Mouse (Mus musculus): Measurements from ENCODE around the gene Rpl29. TPM values are rescaled to one million over a fixed set of nuclear protein-coding genes. Genes with fewer than 3 reads are reported as not detected.
A peak's percentile ranks its signal among the peaks of the same experiment; 100 is the strongest.

The Rpl29 gene
- total RNA-seq, 1 experiment from 2014 or later: 440 TPM

DNA sequence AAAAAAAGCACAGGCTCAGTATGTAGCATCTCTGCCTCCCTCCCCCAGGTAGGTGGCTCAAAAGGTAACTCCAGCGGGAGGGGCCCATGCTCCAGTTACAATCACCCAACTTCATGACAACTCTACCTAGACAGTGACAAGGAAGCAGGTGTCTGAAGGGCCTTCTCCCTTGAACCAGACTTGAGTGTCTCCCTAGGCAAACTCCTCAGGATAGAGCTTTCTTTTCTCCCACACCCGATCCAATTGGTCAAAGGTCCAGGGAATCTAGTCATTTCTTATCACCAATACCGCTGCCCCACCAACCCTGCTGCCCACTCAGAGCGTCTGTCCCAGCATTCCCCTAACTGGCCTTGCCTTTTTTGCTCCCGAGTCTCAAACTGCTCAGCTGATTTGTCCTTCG, 37.5 kb downstream of the Rpl29 start:
- no peak for ATAC-seq (ENCODE audit: extremely low read depth, insufficient number of reproducible peaks, low FRiP score, poor library complexity, severe bottlenecking)

DNA sequence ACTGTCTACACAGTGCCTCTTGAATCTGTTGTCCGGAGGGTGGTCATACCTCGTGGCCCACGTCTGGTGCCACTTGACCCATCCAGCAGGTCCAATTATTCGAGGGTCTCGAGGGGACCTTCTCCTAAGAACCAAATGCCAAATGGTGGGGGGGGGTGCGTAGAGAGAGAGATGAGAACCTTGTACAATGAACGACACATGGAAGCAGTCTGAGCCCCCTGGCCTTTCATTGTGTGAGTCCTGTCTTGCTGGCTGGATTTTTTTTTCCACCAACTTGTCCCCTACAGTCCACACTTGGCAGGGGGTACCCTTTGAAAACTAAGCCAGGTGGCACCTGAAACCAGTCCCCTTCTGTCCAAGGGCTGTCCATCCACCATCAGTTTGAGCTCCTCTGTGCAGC, 38.5 kb downstream of the Rpl29 start:
- ATAC-seq (ENCODE audit: extremely low read depth, insufficient number of reproducible peaks, low FRiP score, poor library complexity, severe bottlenecking): no peak

- ATAC-seq (ENCODE audit: extremely low read depth, insufficient number of reproducible peaks, low FRiP score, poor library complexity, severe bottlenecking): no peak
Measured at GRCm38 (mm10) chr9:106469317-106469716, 40.1 kb downstream of the Rpl29 start.

- ATAC-seq (ENCODE audit: extremely low read depth, insufficient number of reproducible peaks, low FRiP score, poor library complexity, severe bottlenecking): no peak
Measured at GRCm38 (mm10) chr9:106469776-106470175, 40.5 kb downstream of the Rpl29 start.

- ATAC-seq (ENCODE audit: extremely low read depth, insufficient number of reproducible peaks, low FRiP score, poor library complexity, severe bottlenecking): no peak
Measured at GRCm38 (mm10) chr9:106470991-106471750, 41.9 kb downstream of the Rpl29 start.

DNA sequence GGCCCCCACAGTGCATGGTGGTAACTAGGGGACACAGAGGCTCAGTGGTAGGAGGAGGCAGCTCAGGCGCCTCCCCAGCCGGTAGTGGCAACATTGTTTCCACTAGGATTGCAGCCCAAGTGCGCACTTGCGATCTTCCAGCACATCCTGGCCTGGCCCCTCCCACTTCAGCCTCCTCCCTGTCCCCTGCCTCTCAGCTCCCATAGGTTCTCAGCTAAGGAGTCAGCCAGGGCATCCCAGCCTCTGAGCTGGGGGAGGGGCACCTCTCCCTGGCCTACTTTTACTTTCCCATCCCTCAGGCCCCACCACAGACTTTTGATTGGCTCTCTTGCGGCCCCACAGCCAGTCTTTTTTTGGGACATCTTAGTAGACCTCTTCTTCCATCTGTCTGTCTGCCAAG, 42.6 kb downstream of the Rpl29 start:
- ATAC-seq (ENCODE audit: extremely low read depth, insufficient number of reproducible peaks, low FRiP score, poor library complexity, severe bottlenecking): no peak

- no peak for ATAC-seq (ENCODE audit: extremely low read depth, insufficient number of reproducible peaks, low FRiP score, poor library complexity, severe bottlenecking)
Measured at GRCm38 (mm10) chr9:106472321-106472720, 43.1 kb downstream of the Rpl29 start.

DNA sequence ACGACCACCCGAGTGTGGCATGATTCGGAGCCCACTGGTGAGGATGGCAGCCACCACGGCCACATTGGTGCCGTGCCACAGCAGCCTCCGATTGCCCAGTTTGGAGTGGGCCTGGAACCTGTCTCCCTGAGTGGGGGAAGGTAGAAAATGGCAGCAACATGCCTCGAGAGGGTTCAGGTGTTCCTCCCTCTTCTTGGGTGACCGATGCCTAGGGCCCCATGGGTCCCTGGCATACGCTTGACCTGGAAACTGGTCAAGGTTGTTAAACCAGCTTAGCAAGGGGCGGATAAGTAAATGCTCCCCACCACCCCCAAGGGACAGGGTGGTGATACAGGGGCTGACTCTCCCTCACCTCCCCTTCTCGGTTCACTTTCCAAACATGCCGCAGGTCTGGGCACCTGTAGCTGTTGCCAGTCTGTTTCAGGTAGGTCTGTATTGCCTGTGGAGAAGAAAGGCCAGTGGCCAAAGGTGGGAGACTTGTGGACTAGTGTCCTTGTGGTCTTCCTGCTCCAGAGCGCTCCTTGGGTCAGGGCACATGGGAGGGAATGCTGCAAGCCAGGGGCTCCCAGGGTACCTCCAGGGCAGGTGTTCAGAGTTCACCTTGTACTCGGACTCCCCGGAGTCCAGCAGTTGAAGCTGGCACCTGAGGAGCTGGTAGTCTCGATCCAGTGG, 44.0 kb downstream of the Rpl29 start:
- no peak for ATAC-seq (ENCODE audit: extremely low read depth, insufficient number of reproducible peaks, low FRiP score, poor library complexity, severe bottlenecking)

- ATAC-seq (ENCODE audit: extremely low read depth, insufficient number of reproducible peaks, low FRiP score, poor library complexity, severe bottlenecking): no peak
Measured at GRCm38 (mm10) chr9:106473753-106474105, 44.5 kb downstream of the Rpl29 start.

DNA sequence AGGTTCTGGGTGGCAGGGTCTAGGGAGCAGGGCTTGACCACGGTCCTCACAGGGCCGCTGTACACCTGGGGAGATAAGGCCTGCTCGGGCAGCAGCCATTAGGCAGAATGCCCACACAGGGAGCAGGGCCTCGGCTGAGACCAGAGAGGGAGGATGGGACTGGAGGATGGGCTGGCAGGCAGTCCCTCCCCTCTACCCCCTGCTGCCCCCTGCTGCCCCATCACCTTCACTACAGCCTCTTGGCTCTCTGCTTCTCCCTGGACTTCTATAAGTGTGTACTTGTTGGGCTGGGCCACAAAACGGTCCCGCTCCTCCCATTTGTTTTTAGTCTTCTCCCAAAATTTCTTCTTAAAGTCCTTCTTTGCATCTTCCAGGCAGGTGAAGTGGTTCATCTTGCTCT, 45.2 kb downstream of the Rpl29 start:
- ATAC-seq (ENCODE audit: extremely low read depth, insufficient number of reproducible peaks, low FRiP score, poor library complexity, severe bottlenecking): peak; percentile 23; the same call in 1 of the 2 replicates

GRCm38 (mm10) chr9:106475046-106475445, 45.8 kb downstream of the Rpl29 start:
- no peak for ATAC-seq (ENCODE audit: extremely low read depth, insufficient number of reproducible peaks, low FRiP score, poor library complexity, severe bottlenecking)

DNA sequence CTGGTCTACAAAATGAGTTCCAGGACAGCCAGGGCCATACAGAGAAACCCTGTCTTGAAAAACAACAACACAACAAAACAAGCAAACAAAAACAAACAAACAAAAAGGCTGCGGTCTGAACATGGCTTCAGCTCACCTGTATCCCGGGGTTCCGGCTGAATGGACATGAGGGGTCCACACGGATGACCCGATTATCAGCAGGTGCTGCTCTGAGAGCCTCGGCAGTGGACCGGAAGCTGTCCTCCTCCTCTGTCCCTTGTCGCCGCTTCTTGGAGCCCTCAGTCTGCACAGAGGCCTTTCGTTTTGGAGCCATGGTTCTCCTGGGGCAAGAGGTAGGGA, 46.4 kb downstream of the Rpl29 start, which contains the start of gene Rrp9:
TSS of gene Rrp9 (plus strand) at position 301 of the 339 bp plus-strand sequence.
- no peak for ATAC-seq (ENCODE audit: extremely low read depth, insufficient number of reproducible peaks, low FRiP score, poor library complexity, severe bottlenecking)

- ATAC-seq (ENCODE audit: extremely low read depth, insufficient number of reproducible peaks, low FRiP score, poor library complexity, severe bottlenecking): no peak
Measured at GRCm38 (mm10) chr9:106476002-106476923, 47.0 kb downstream of the Rpl29 start.

DNA sequence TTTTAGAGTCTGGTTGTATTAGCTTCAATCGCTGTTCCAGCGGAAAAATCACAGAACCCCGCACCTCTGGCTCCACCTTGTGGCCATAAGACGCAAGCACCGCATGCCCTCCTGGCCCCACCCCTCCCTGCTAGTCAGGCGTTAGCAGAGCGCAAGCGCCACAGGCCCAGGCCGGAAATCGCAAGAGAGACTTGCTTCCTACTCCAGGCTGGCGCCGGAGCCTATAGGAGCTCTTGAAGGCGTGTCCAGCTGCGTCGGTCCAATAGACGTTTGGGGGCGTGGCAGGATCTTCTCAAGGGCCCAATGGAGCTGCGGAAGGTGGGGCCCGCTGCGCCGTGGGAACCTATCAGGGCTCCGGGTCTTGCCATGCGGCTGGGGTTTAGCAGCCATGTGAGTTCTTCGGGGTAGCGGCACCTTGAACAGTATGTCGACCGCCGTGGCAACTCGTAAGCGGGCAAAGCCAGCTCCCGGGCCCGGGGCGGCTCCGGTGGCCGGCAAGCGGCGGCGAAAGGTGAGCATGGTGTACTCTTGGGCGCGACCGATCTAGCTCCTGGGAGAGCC, 47.8 kb downstream of the Rpl29 start, which contains the start of gene Parp3:
TSS of gene Parp3 (minus strand) at position 26 of the 561 bp plus-strand sequence.
- ATAC-seq (ENCODE audit: extremely low read depth, insufficient number of reproducible peaks, low FRiP score, poor library complexity, severe bottlenecking): peak; percentile 92

GRCm38 (mm10) chr9:106477649-106478048, 48.4 kb downstream of the Rpl29 start:
- ATAC-seq (ENCODE audit: extremely low read depth, insufficient number of reproducible peaks, low FRiP score, poor library complexity, severe bottlenecking): no peak

DNA sequence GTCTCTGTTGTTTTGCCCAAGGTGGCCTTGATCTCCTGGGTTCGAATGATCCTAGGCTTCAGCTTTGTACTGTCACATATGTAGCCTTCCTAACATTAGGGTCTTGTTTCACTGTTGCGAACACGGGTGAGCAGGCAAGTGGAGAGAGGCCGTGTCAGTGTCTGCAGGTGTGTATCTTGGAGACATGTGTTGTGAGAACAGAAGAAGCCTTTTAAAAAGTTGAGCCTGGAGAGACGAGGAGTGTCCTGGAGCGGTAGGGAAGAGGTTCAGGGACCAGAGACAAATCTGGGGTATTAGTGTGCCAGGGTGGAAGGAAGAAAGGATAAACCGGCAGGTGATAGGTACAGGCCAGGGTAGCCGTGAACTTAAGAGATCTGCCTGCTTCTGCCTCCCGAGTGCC, 48.8 kb downstream of the Rpl29 start:
- no peak for ATAC-seq (ENCODE audit: extremely low read depth, insufficient number of reproducible peaks, low FRiP score, poor library complexity, severe bottlenecking)

DNA sequence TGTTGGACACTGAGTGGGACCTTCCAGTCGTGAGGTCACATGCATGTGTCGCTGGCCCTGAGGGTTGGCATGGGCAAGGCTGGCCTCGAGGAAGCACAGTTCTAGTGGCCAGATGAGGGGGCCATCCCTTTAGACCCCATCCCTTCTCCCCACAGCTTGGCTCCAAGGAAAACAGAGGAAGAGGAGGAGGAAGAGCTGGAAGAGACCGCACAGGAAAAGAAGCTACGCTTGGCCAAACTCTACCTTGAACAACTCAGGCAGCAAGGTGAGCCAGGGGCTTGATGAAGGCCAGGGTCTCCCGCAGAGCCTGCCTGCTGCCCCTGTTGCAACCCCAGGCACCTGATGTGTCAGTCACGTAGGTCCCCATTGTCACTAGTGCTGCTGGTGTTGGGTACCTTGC, 51.3 kb downstream of the Rpl29 start:
- no peak for ATAC-seq (ENCODE audit: extremely low read depth, insufficient number of reproducible peaks, low FRiP score, poor library complexity, severe bottlenecking)

DNA sequence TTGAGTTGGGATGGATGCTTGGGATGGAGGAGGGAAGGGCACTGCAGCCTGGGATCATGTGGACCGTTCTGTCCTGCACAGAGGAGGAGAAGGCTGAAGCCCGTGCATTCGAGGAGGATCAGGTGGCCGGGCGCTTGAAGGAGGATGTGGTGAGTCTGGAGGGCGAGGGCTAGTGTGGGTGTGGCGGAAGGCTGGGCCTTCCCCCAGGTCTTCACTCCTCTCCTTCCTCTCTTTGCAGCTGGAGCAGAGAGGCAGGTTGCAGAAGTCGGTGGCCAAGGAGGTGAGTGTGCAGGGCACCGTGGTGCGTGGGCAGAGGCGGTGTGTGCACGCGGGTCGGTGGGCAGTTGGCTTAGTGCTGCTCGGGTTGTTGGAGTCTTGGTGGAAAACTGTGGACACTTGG, 51.8 kb downstream of the Rpl29 start:
- no peak for ATAC-seq (ENCODE audit: extremely low read depth, insufficient number of reproducible peaks, low FRiP score, poor library complexity, severe bottlenecking)
